Mouse (Mus musculus): ENCODE measurements at regions not wholly inside any gene's neighbourhood (a gene's known extent, or its start where the extent isn't known, plus 50 kb on each side); places are given as distances from the start of the nearest gene placed in this dataset.

GRCm38 (mm10) chr6:28986756-28987155 is 73.3 kb upstream of the Lep start:
- no peak for TF ChIP-seq GATA4 (IDR thresholded peaks at IDR 0.05; ENCODE audit: insufficient replicate concordance, low read length)

GRCm38 (mm10) chr6:28987386-28987785 is 72.6 kb upstream of the Lep start:
- no peak for TF ChIP-seq GATA4 (IDR thresholded peaks at IDR 0.05; ENCODE audit: insufficient replicate concordance, low read length)

GRCm38 (mm10) chr6:28989433-28989832 is 70.6 kb upstream of the Lep start:
- no peak for TF ChIP-seq GATA4 (IDR thresholded peaks at IDR 0.05; ENCODE audit: insufficient replicate concordance, low read length)

GRCm38 (mm10) chr6:28990210-28990609 is 69.8 kb upstream of the Lep start:
- no peak for TF ChIP-seq GATA4 (IDR thresholded peaks at IDR 0.05; ENCODE audit: insufficient replicate concordance, low read length)

GRCm38 (mm10) chr6:28994481-28994880 is 65.5 kb upstream of the Lep start:
- no peak for TF ChIP-seq GATA4 (IDR thresholded peaks at IDR 0.05; ENCODE audit: insufficient replicate concordance, low read length)

- no peak for TF ChIP-seq GATA4 (IDR thresholded peaks at IDR 0.05; ENCODE audit: insufficient replicate concordance, low read length)
Observed at GRCm38 (mm10) chr6:28995701-28996100, 64.3 kb upstream of the Lep start.

- 0 out of 2 replicates have a peak, but pooled peaks have one; percentile 33 for TF ChIP-seq GATA4 (IDR thresholded peaks at IDR 0.05; ENCODE audit: insufficient replicate concordance, low read length)
Observed at GRCm38 (mm10) chr6:28999386-29000094, 60.5 kb upstream of the Lep start.

- TF ChIP-seq GATA4 (IDR thresholded peaks at IDR 0.05; ENCODE audit: insufficient replicate concordance, low read length): no peak
Observed at GRCm38 (mm10) chr6:29002141-29002540, 57.9 kb upstream of the Lep start.

- no peak for TF ChIP-seq GATA4 (IDR thresholded peaks at IDR 0.05; ENCODE audit: insufficient replicate concordance, low read length)
Observed at GRCm38 (mm10) chr6:29002811-29003210, 57.2 kb upstream of the Lep start.

- no peak for TF ChIP-seq GATA4 (IDR thresholded peaks at IDR 0.05; ENCODE audit: insufficient replicate concordance, low read length)
Observed at GRCm38 (mm10) chr6:29005803-29006202, 54.2 kb upstream of the Lep start.
